Comparison of ENCODE assay signal across 12 mouse cellular contexts in genomic region chr6:52078530-52079340, GRCm38 (mm10).
A peak's percentile ranks its signal among the peaks of the same experiment; 100 is the strongest.
DNase-seq lines count a peak whose midpoint lies in the region; ATAC-seq and TF ChIP-seq lines count a peak whose summit lies in the region.
"Had no signal": no experiment of that assay in that cellular context is flagged by ENCODE, and none has a peak within 500 bp of the region (broad histone marks: within the 10 kb centered on the region; RNA-seq: fewer than 3 reads in every experiment).

No protein-coding gene starts in this region.

- DNase-seq in heart, adult 18-20 months: no peak
- peak; percentile 90 for DNase-seq in ZHBTc4 (ENCODE audit: low read depth, low spot score)
- DNase-seq in forebrain, postnatal 0 days: no peak
- DNase-seq in left cerebral cortex, postnatal 4 days: no peak
- DNase-seq in urinary bladder, postnatal 36 days (ENCODE audit: low spot score in 2 of 2): no peak
- no peak for DNase-seq in right cerebral cortex, postnatal 36 days (ENCODE audit: low spot score in 2 of 2)
- DNase-seq: adrenal gland, postnatal 10 days; cerebellum, adult 9-11 months; kidney, adult 2 months; thymus, adult 2 months had no signal

- H3K4me2 ChIP-seq in heart, embryonic 16.5 days (ENCODE audit: low read depth, low read length): peak overlapping the region; percentile 28
- H3K4me2 ChIP-seq in forebrain, postnatal 0 days (ENCODE audit: low read depth): no peak overlapping the region; the same call in 1 of the 2 replicates
- peak overlapping the region; percentile 22 for H3K4me2 ChIP-seq in midbrain, embryonic 16.5 days (ENCODE audit: low read length)

- H3K4me1 ChIP-seq in heart, embryonic 16.5 days (ENCODE audit: control insufficient read depth, insufficient read depth, low read length): no peaks in the 10 kb centered on the region
- no peaks in the 10 kb centered on the region for H3K4me1 ChIP-seq in forebrain, postnatal 0 days (ENCODE audit: insufficient read depth)
- no peaks in the 10 kb centered on the region; the same call in 1 of the 2 replicates for H3K4me1 ChIP-seq in midbrain, embryonic 16.5 days (ENCODE audit: control insufficient read depth, insufficient read depth, low read length)

- no peak overlapping the region for H3K27ac ChIP-seq in heart, embryonic 16.5 days (ENCODE audit: low read length)
- no peak overlapping the region for H3K27ac ChIP-seq in forebrain, postnatal 0 days (ENCODE audit: low read depth, low read length)
- H3K27ac ChIP-seq in midbrain, embryonic 16.5 days (ENCODE audit: low read length): no peak overlapping the region

- no peak for TF ChIP-seq CTCF in forebrain, postnatal 0 days (IDR thresholded peaks at IDR 0.05; ENCODE audit: low read depth)

- H3K9ac ChIP-seq in heart, embryonic 16.5 days (ENCODE audit: low read length): no peak overlapping the region
- no peak overlapping the region for H3K9ac ChIP-seq in forebrain, postnatal 0 days
- no peak overlapping the region for H3K9ac ChIP-seq in midbrain, embryonic 16.5 days (ENCODE audit: low read depth, low read length)

- no peaks in the 10 kb centered on the region for H3K9me3 ChIP-seq in heart, embryonic 16.5 days (replicated peaks; ENCODE audit: control insufficient read depth, low read length)
- H3K9me3 ChIP-seq in forebrain, postnatal 0 days (ENCODE audit: low read length): no peaks in the 10 kb centered on the region
- H3K9me3 ChIP-seq in midbrain, embryonic 16.5 days (replicated peaks; ENCODE audit: control insufficient read depth, low read length, poor library complexity, severe bottlenecking): no peaks in the 10 kb centered on the region

- H3K36me3 ChIP-seq in heart, embryonic 16.5 days (ENCODE audit: control insufficient read depth, insufficient read depth): no peaks in the 10 kb centered on the region
- no peaks in the 10 kb centered on the region for H3K36me3 ChIP-seq in forebrain, postnatal 0 days (ENCODE audit: insufficient read depth)
- no peaks in the 10 kb centered on the region for H3K36me3 ChIP-seq in midbrain, embryonic 16.5 days (ENCODE audit: control insufficient read depth, insufficient read depth, low read length)

- ATAC-seq in heart, embryonic 16.5 days (replicated peaks; ENCODE audit: extremely low read depth, insufficient read depth, low FRiP score): no peak
- ATAC-seq in forebrain, postnatal 0 days: peak; percentile 50; the same call in 1 of the 2 replicates
- ATAC-seq in midbrain, embryonic 16.5 days: no peak

- WGBS in heart, embryonic 16.5 days: 34% methylated on average over 12 of the region's 12 CpGs
- WGBS in forebrain, postnatal 0 days: 21% methylated on average over 12 of the region's 12 CpGs
- WGBS in midbrain, embryonic 16.5 days: 19% methylated on average over 12 of the region's 12 CpGs

- no peak overlapping the region for H3K4me3 ChIP-seq in heart, embryonic 16.5 days (ENCODE audit: low read length)
- H3K4me3 ChIP-seq in forebrain, postnatal 0 days (ENCODE audit: low read depth, low read length): no peak overlapping the region
- H3K4me3 ChIP-seq in midbrain, embryonic 16.5 days (ENCODE audit: low read depth, low read length): no peak overlapping the region

- peaks cover 16% of the 10 kb centered on the region for H3K27me3 ChIP-seq in heart, embryonic 16.5 days (ENCODE audit: control insufficient read depth, insufficient read depth, low read length)
- H3K27me3 ChIP-seq in forebrain, postnatal 0 days (ENCODE audit: insufficient read depth, low read length): no peaks in the 10 kb centered on the region
- no peaks in the 10 kb centered on the region for H3K27me3 ChIP-seq in midbrain, embryonic 16.5 days (ENCODE audit: control insufficient read depth, insufficient read depth, low read depth, low read length)

- intact Hi-C loops in left cerebral cortex, postnatal 4 days (cut with DNase I): no loop called here
